Mouse (Mus musculus) hindbrain, postnatal 0 days (tissue): ENCODE measurements at regions not wholly inside any gene's neighbourhood (a gene's known extent, or its start where the extent isn't known, plus 50 kb on each side); places are given as distances from the start of the nearest gene placed in this dataset.

ENCODE experiments used
- ATAC-seq: fragments of 200-750 bp; cut with Nextera tagmentation; 2 replicates; pipeline ENCODE4 v1.8.0; 2017; ENCODE audit warnings: mild to moderate bottlenecking, moderate TSS enrichment, moderate library complexity
- DNase-seq: peaks from one replicate; pipeline ENCODE4 v3.0.0-alpha.2; 2015; ENCODE audit warnings: low spot score
- H3K27ac ChIP-seq: fragments of 300-500 bp; sonication (generic); 2 replicates; pipeline ENCODE4 v1.5.1; 2014; ENCODE audit warnings: mild to moderate bottlenecking
- H3K27me3 ChIP-seq: fragments of 300-500 bp; sonication (generic); 2 replicates; pipeline ENCODE4 v1.6.1; 2014; ENCODE audit warnings: low read length, mixed read lengths; ENCODE audit not compliant: insufficient read depth
- H3K36me3 ChIP-seq: fragments of 300-500 bp; sonication (generic); 2 replicates; pipeline ENCODE4 v1.6.1; 2014; ENCODE audit warnings: low read length, mixed read lengths; ENCODE audit not compliant: insufficient read depth
- H3K4me1 ChIP-seq: fragments of 300-500 bp; sonication (generic); 2 replicates; pipeline ENCODE4 v1.6.1; 2014; ENCODE audit warnings: antibody characterized with exemption, low read length, mixed read lengths; ENCODE audit not compliant: insufficient read depth
- H3K4me2 ChIP-seq: fragments of 300-500 bp; sonication (generic); 2 replicates; pipeline ENCODE4 v1.6.1; 2014; ENCODE audit warnings: low read depth, mild to moderate bottlenecking, low read length, moderate library complexity, mixed read lengths
- H3K4me3 ChIP-seq: fragments of 300-500 bp; sonication (generic); 2 replicates; pipeline ENCODE4 v1.5.1; 2014; ENCODE audit warnings: low read length
- H3K9ac ChIP-seq: fragments of 300-500 bp; sonication (generic); replicated peaks from 2 replicates; pipeline ENCODE4 v1.6.1; 2014; ENCODE audit warnings: mild to moderate bottlenecking, low read length, moderate library complexity, mixed read lengths
- H3K9me3 ChIP-seq: fragments of 300-500 bp; sonication (generic); 2 replicates; pipeline ENCODE4 v1.6.1; 2016; ENCODE audit warnings: low read length, mixed read lengths
- CTCF ChIP-seq: IDR thresholded peaks from 2 replicates; pipeline ENCODE4 v1.5.1; 2016; ENCODE audit warnings: antibody characterized with exemption, control low read depth, low read depth
- WGBS: fragments of 180-500 bp; shearing (Covaris S2); extraction: QIAGEN DNeasy Blood & Tissue Kit; methylation state at CpG from one replicate; pipeline ENCODE4 v1.1.7; 2014; 5-methylcytosine and 5-hydroxymethylcytosine counted together

DNA sequence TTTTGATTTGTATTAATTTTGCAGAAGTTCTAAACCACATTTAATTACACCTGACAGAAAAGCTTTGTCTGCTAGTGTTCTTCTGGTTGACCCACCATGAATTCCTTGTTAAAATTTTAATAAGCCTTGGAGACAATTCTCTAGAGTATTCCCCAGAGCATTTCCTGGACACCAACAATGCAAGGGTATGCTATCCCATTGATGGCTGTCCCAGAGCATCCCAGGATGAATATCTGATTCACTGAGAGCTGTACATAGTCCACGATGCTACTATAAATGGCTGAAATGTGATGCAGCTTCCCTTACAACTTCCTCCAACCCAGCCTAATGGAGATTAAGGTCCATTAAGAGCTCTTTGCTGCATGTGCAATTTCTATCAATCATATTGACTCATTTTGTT is 682.7 kb upstream of the Gm5150 start:
- WGBS: 64% methylated on average over 1 of the region's 1 CpGs
- Histone ChIP-seq H3K4me3 (no peak overlapping the region), H3K27ac (no peak overlapping the region), H3K9ac (no peak overlapping the region), H3K4me2 (no peak overlapping the region), H3K36me3 (no peaks in the 10 kb centered on the region), H3K9me3 (no peaks in the 10 kb centered on the region), H3K4me1 (no peaks in the 10 kb centered on the region), H3K27me3 (no peaks in the 10 kb centered on the region)
- TF ChIP-seq CTCF: no peak
- ATAC-seq: no peak
- DNase-seq: no peak

- H3K27me3 ChIP-seq: no peaks in the 10 kb centered on the region
- H3K9ac ChIP-seq: no peak overlapping the region
- no peak overlapping the region for H3K4me3 ChIP-seq
- H3K4me2 ChIP-seq: no peak overlapping the region
- H3K4me1 ChIP-seq: no peaks in the 10 kb centered on the region
- TF ChIP-seq CTCF: no peak
- no peaks in the 10 kb centered on the region for H3K36me3 ChIP-seq
- 71% methylated on average over 1 of the region's 1 CpGs for WGBS
- H3K27ac ChIP-seq: no peak overlapping the region
- no peak for ATAC-seq
- H3K9me3 ChIP-seq: no peaks in the 10 kb centered on the region
- no peak for DNase-seq
Observed at GRCm38 (mm10) chr3:16657566-16657965, 651.3 kb upstream of the Gm5150 start.
